Comparison of ENCODE assay signal across 13 mouse cellular contexts in genomic region chr13:94838047-94838720, GRCm38 (mm10). TPM values are rescaled to one million over a fixed set of nuclear protein-coding genes. Genes with fewer than 3 reads are reported as not detected.
DNase-seq lines count a peak whose midpoint lies in the region; ATAC-seq and TF ChIP-seq lines count a peak whose summit lies in the region.
"Had no signal": no experiment of that assay in that cellular context is flagged by ENCODE, and none has a peak within 500 bp of the region (broad histone marks: within the 10 kb centered on the region; RNA-seq: fewer than 3 reads in every experiment).

No protein-coding gene starts in this region.

- no peak for TF ChIP-seq RAD21 in CH12.LX (IDR thresholded peaks at IDR 0.05; ENCODE audit: low read depth, low read length)

- H3K27ac ChIP-seq in kidney, postnatal 0 days, result no peak overlapping the region
- H3K27ac ChIP-seq in CH12.LX (ENCODE audit: insufficient read depth, low read depth), result no peak overlapping the region
- peak overlapping the region; percentile 42; the same call in 1 of the 2 replicates for H3K27ac ChIP-seq in intestine, postnatal 0 days (ENCODE audit: low read depth, low read length)
- H3K27ac ChIP-seq: lung, embryonic 15.5 days had no signal

- in situ Hi-C loops in CH12.LX (cut with MboI; ENCODE audit: low pct_ligation_motif_present, low pct_unique_long_range_greater_than_20kb, low sequenced_read_pairs), result no loop called here

- TF ChIP-seq EP300 in CH12.LX (IDR thresholded peaks at IDR 0.05; ENCODE audit: low read length), result peak; percentile 71

- H3K4me1 ChIP-seq in kidney, postnatal 0 days (replicated peaks; ENCODE audit: insufficient read depth, low read length), result no peaks in the 10 kb centered on the region
- peaks cover 5 to 15% of the 10 kb centered on the region in 2 experiments; a peak in 3 of 4 replicates for H3K4me1 ChIP-seq in CH12.LX (ENCODE audit: control insufficient read depth in 1 of 2, insufficient read depth in 2 of 2)
- H3K4me1 ChIP-seq in intestine, postnatal 0 days (replicated peaks; ENCODE audit: control insufficient read depth, insufficient read depth, low read length), result 0 out of 2 replicates have a peak, but pooled peaks cover 3% of the 10 kb centered on the region
- H3K4me1 ChIP-seq: lung, embryonic 15.5 days; midbrain, embryonic 13.5 days had no signal

- no peak overlapping the region for H3K4me2 ChIP-seq in kidney, postnatal 0 days (ENCODE audit: low read length)
- H3K4me2 ChIP-seq in CH12.LX (ENCODE audit: insufficient read depth, low read depth, poor library complexity, severe bottlenecking), result no peak overlapping the region
- H3K4me2 ChIP-seq in intestine, postnatal 0 days (replicated peaks; ENCODE audit: low read depth), result no peak overlapping the region
- H3K4me2 ChIP-seq: lung, embryonic 15.5 days; midbrain, embryonic 13.5 days; neural tube, embryonic 13.5 days had no signal

- ATAC-seq in kidney, postnatal 0 days (replicated peaks; ENCODE audit: low FRiP score, low read depth), result 0 out of 2 replicates have a peak, but pooled peaks have one; percentile 36
- ATAC-seq in intestine, postnatal 0 days, result peak; percentile 64

- no peaks in the 10 kb centered on the region for H3K27me3 ChIP-seq in kidney, postnatal 0 days (ENCODE audit: insufficient read depth, low read length)
- H3K27me3 ChIP-seq in CH12.LX (replicated peaks), result no peaks in the 10 kb centered on the region
- no peaks in the 10 kb centered on the region for H3K27me3 ChIP-seq in intestine, postnatal 0 days (replicated peaks; ENCODE audit: control insufficient read depth, insufficient read depth, low read length)
- H3K27me3 ChIP-seq: lung, embryonic 15.5 days; midbrain, embryonic 13.5 days; neural tube, embryonic 13.5 days had no signal

- WGBS in kidney, postnatal 0 days, result 30% methylated on average over 5 of the region's 5 CpGs
- WGBS in intestine, postnatal 0 days, result 24% methylated on average over 5 of the region's 5 CpGs

- no peaks in the 10 kb centered on the region for H3K9me3 ChIP-seq in kidney, postnatal 0 days (replicated peaks; ENCODE audit: low read length)
- H3K9me3 ChIP-seq in CH12.LX (replicated peaks; ENCODE audit: low read length), result no peaks in the 10 kb centered on the region
- H3K9me3 ChIP-seq in intestine, postnatal 0 days (ENCODE audit: control insufficient read depth), result no peaks in the 10 kb centered on the region
- H3K9me3 ChIP-seq: lung, embryonic 15.5 days; midbrain, embryonic 13.5 days; neural tube, embryonic 13.5 days had no signal

- no peak overlapping the region for H3K4me3 ChIP-seq in kidney, postnatal 0 days (replicated peaks; ENCODE audit: low read depth, low read length)
- no peak overlapping the region for H3K4me3 ChIP-seq in CH12.LX (replicated peaks in 1 of 3; ENCODE audit: low read depth in 2 of 3, low read length in 2 of 3, poor library complexity in 1 of 3)
- H3K4me3 ChIP-seq in intestine, postnatal 0 days (ENCODE audit: low read depth, low read length), result no peak overlapping the region
- H3K4me3 ChIP-seq: lung, embryonic 15.5 days; midbrain, embryonic 13.5 days; neural tube, embryonic 13.5 days had no signal

- TF ChIP-seq CTCF in kidney, postnatal 0 days (IDR thresholded peaks at IDR 0.05; ENCODE audit: low read depth), result no peak
- no peak for TF ChIP-seq CTCF in CH12.LX (conservative IDR thresholded peaks at IDR 0.05 in 1 of 2, IDR thresholded peaks at IDR 0.05 in 1 of 2; ENCODE audit: low read depth in 2 of 2, low read length in 2 of 2)
- no peak for TF ChIP-seq CTCF in intestine, postnatal 0 days (IDR thresholded peaks at IDR 0.05; ENCODE audit: low read depth)

- dilution Hi-C loops in CH12.LX (cut with MboI; ENCODE audit: extremely low pct_ligation_motif_present, extremely low pct_unique_long_range_greater_than_20kb, low sequenced_read_pairs), result no loop called here

- no peak overlapping the region for H3K9ac ChIP-seq in kidney, postnatal 0 days (ENCODE audit: low read depth, low read length)
- no peak overlapping the region for H3K9ac ChIP-seq in CH12.LX (ENCODE audit: insufficient read depth, low read depth)
- no peak overlapping the region for H3K9ac ChIP-seq in intestine, postnatal 0 days (ENCODE audit: low read depth, low read length)
- H3K9ac ChIP-seq: lung, embryonic 15.5 days; midbrain, embryonic 13.5 days; neural tube, embryonic 13.5 days had no signal

- DNase-seq in gastrocnemius, adult 18-20 months (ENCODE audit: low spot score), result peak; percentile 14
- no peak for DNase-seq in gastrocnemius, adult 8-10 months (ENCODE audit: low spot score in 2 of 2)
- peak; percentile 47 for DNase-seq in kidney, postnatal 0 days (ENCODE audit: low spot score)
- no peak for DNase-seq in kidney, adult 11 months
- DNase-seq in CH12.LX (ENCODE audit: extremely low read depth), result peak; percentile 38
- no peak for DNase-seq in left cerebral cortex, adult 18-20 months (ENCODE audit: low spot score in 2 of 2)
- DNase-seq in urinary bladder, adult 18-20 months (ENCODE audit: low spot score in 2 of 2), result no peak
- DNase-seq: heart, postnatal 4 days; liver had no signal

- no peaks in the 10 kb centered on the region for H3K79me2 ChIP-seq in CH12.LX (replicated peaks; ENCODE audit: control insufficient read depth, extremely low read depth, insufficient read depth, poor library complexity, severe bottlenecking)

- peaks cover 12% of the 10 kb centered on the region; the same call in 1 of the 2 replicates for H3K36me3 ChIP-seq in kidney, postnatal 0 days (ENCODE audit: insufficient read depth, low read length)
- H3K36me3 ChIP-seq in CH12.LX (replicated peaks in 1 of 2; ENCODE audit: control insufficient read depth in 1 of 2, insufficient read depth in 1 of 2, low read length in 1 of 2), result peaks cover 20 to 73% of the 10 kb centered on the region in 2 experiments
- H3K36me3 ChIP-seq in intestine, postnatal 0 days (ENCODE audit: control insufficient read depth, insufficient read depth), result peaks cover 36% of the 10 kb centered on the region

- TF ChIP-seq POLR2A in CH12.LX (IDR thresholded peaks at IDR 0.05; ENCODE audit: low read depth, low read length), result no peak

TF ChIP-seq in CH12.LX, 34 proteins besides CTCF, POLR2A, EP300 and RAD21:
- peak; percentile 80 for TF ChIP-seq IRF4 (IDR thresholded peaks at IDR 0.05; ENCODE audit: low read depth, low read length)
- no peak for TF ChIP-seq ZC3H11A (IDR thresholded peaks at IDR 0.05; ENCODE audit: low read depth, low read length)
- TF ChIP-seq MAFK (IDR thresholded peaks at IDR 0.05; ENCODE audit: insufficient replicate concordance, low read length), result no peak
- TF ChIP-seq BHLHE40 (IDR thresholded peaks at IDR 0.05; ENCODE audit: low read depth, low read length), result peak; percentile 69
- no peak for TF ChIP-seq ELF1 (IDR thresholded peaks at IDR 0.05; ENCODE audit: low read depth, low read length)

RNA-seq across cellular contexts. Expression of gene Otp, which starts 37.2 kb away (rescaled TPM):
- not detected for total RNA-seq in gastrocnemius, adult 18-20 months (2021)
- not detected for total RNA-seq in gastrocnemius, adult 8-10 months (2022)
- not detected in 2 replicates for polyA plus RNA-seq in kidney, postnatal 0 days (2015; fragmentation: Nextera tagmentation; extraction: Ambion mirVana)
- total RNA-seq in CH12.LX (2012; rRNA removed) (not detected in 2 replicates), CH12.LX (2014; rRNA removed) (not detected in 2 replicates)
- not detected in 2 replicates for polyA plus RNA-seq in CH12.LX (2012; ENCODE audit: insufficient read length, low read depth)
- not detected in 2 replicates for polyA plus RNA-seq in intestine, postnatal 0 days (2015; fragmentation: Nextera tagmentation; extraction: Ambion mirVana)
- total RNA-seq in left cerebral cortex, adult 18-20 months (2021), result under 1 TPM in 1 of 2 experiments, not detected in 1; 0.12 TPM
- total RNA-seq: heart, postnatal 4 days had no signal
- polyA plus RNA-seq: lung, embryonic 15.5 days had no signal

RNA-seq across cellular contexts. Expression of gene Tbca, which starts 49.5 kb away (rescaled TPM):
- 10 to 100 TPM; 55.9 to 70.3 TPM for total RNA-seq in gastrocnemius, adult 18-20 months (2021)
- 10 to 100 TPM; 58.1 to 66.0 (median 64.2) TPM for total RNA-seq in gastrocnemius, adult 8-10 months (2022)
- 302 and 324 TPM in 2 replicates for polyA plus RNA-seq in kidney, postnatal 0 days (2015; fragmentation: Nextera tagmentation; extraction: Ambion mirVana)
- 141 and 184 TPM in 2 replicates for total RNA-seq in CH12.LX (2012; rRNA removed)
- 552 and 646 TPM in 2 replicates for total RNA-seq in CH12.LX (2014; rRNA removed)
- 196 and 239 TPM in 2 replicates for polyA plus RNA-seq in CH12.LX (2012; ENCODE audit: insufficient read length, low read depth)
- 378 and 387 TPM in 2 replicates for polyA plus RNA-seq in intestine, postnatal 0 days (2015; fragmentation: Nextera tagmentation; extraction: Ambion mirVana)
- total RNA-seq in left cerebral cortex, adult 18-20 months (2021), result 100 to 1,000 TPM; 127 to 132 TPM

Comparison
In these comparisons a context has a peak if more than half of its experiments do, and no peak if none do; other contexts are left out.
1. DNase-seq: peak in gastrocnemius, adult 18-20 months (single experiment), kidney, postnatal 0 days (single experiment) and CH12.LX (single experiment); none in gastrocnemius, adult 8-10 months (0 of 2), kidney, adult 11 months (single experiment), left cerebral cortex, adult 18-20 months (0 of 2) and urinary bladder, adult 18-20 months (0 of 2).